Mouse (Mus musculus) small intestine, adult 2 months (tissue): Measurements from ENCODE around the gene Iqcn.

Source experiments
- CTCF ChIP-seq: fragments of 200-500 bp; IDR thresholded peaks from 2 replicates; pipeline ENCODE4 v1.5.1; 2012; ENCODE audit warnings: low read depth, mild to moderate bottlenecking, control low read depth, inconsistent platforms, low read length, moderate library complexity, mixed read lengths; ENCODE audit not compliant: insufficient replicate concordance, insufficient read length; ENCODE audit errors: extremely low read depth
- POLR2A ChIP-seq: fragments of 200-500 bp; IDR thresholded peaks from 2 replicates; pipeline ENCODE4 v1.6.1; 2012; ENCODE audit warnings: low read depth, mild to moderate bottlenecking, control low read depth, inconsistent platforms, low read length, moderate library complexity

- no peak for TF ChIP-seq CTCF
- no peak for TF ChIP-seq POLR2A
Measured at GRCm38 (mm10) chr8:70689892-70690390, 13.3 kb upstream of the Iqcn start.
